Mouse (Mus musculus) C2C12 (cell line): ENCODE results near the gene Epb41l5. TPM values are rescaled to one million over a fixed set of nuclear protein-coding genes. Genes with fewer than 3 reads are reported as not detected.

Experiments used
- H3K27me3 ChIP-seq: one replicate; pipeline ENCODE4 v1.6.1; 2011; ENCODE audit not compliant: control insufficient read depth, insufficient read depth, insufficient read length
- H3K36me3 ChIP-seq: one replicate; pipeline ENCODE4 v1.6.1; 2011; ENCODE audit not compliant: control insufficient read depth, insufficient read depth
- H3K4me3 ChIP-seq: one replicate; pipeline ENCODE4 v1.5.1; 2011; ENCODE audit warnings: mild to moderate bottlenecking, control low read depth; ENCODE audit not compliant: poor library complexity, insufficient read depth, severe bottlenecking
- H3K79me2 ChIP-seq: one replicate; pipeline ENCODE4 v1.6.1; 2011; ENCODE audit not compliant: control insufficient read depth, insufficient read depth
- H3K79me3 ChIP-seq: one replicate; pipeline ENCODE4 v1.6.1; 2011; ENCODE audit warnings: low read depth, control low read depth
- H3ac ChIP-seq: one replicate; pipeline ENCODE3; 2011; ENCODE audit warnings: low read depth; ENCODE audit not compliant: control insufficient read depth, insufficient read length
- CEBPB ChIP-seq: IDR thresholded peaks from one replicate; pipeline ENCODE4 v1.6.1; 2011; ENCODE audit warnings: low read depth, mild to moderate bottlenecking, control low read depth, moderate library complexity
- CTCF ChIP-seq: IDR thresholded peaks from one replicate; pipeline ENCODE4 v1.5.1; 2011; ENCODE audit not compliant: control insufficient read depth, insufficient read depth, insufficient read length
- FOSL1 ChIP-seq: IDR thresholded peaks from one replicate; pipeline ENCODE4 v1.8.0; 2011; ENCODE audit warnings: mild to moderate bottlenecking, low read length; ENCODE audit not compliant: poor library complexity, insufficient read depth, severe bottlenecking
- MAX ChIP-seq: IDR thresholded peaks from one replicate; pipeline ENCODE4 v1.6.1; 2011; ENCODE audit warnings: mild to moderate bottlenecking, control low read depth
- MYOD1 ChIP-seq: IDR thresholded peaks from one replicate; pipeline ENCODE4 v1.6.1; 2011; ENCODE audit warnings: low read depth; ENCODE audit not compliant: control insufficient read depth, insufficient read length
- MYOG ChIP-seq: IDR thresholded peaks from one replicate; pipeline ENCODE4 v1.6.1; 2011; ENCODE audit not compliant: control insufficient read depth, insufficient read length; ENCODE audit errors: extremely low read depth
- USF1 ChIP-seq: IDR thresholded peaks from one replicate; pipeline ENCODE4 v1.6.1; 2011; ENCODE audit warnings: low read depth, mild to moderate bottlenecking, control low read depth, moderate library complexity
- polyA plus RNA-seq: library from polyadenylated mRNA; unstranded; fragments of >200 nt; fragmentation: generic; extraction: Trizol; gene quantifications from one replicate; pipeline ENCODE4 v1.2.1, GENCODE M21; 2012; ENCODE audit warnings: missing spikeins

The Epb41l5 gene
- polyA plus RNA-seq, 1 experiment = 1.3 TPM

DNA sequence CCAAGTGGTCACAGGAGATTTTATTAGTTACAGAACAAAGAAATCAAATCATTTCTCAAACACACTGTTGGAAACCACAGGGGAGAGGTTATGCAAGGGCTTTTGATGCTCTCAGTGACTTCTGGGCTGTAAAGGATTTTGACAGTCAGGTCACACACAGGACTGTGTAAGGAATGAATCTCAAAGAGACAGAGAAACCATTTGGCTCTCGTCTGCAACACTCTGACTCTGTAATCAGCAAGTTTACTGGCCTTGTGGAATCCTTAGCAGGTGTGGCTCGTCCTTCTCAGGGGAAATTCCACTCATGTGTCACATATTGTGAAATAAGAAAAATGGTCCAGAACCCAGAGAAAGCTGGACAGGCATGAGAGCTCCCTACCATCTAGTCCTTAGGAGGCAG, 127.8 kb downstream of the Epb41l5 start:
- H3K79me3 ChIP-seq = no peaks in the 10 kb centered on the region
- H3K4me3 ChIP-seq = no peak overlapping the region
- no peak overlapping the region for H3ac ChIP-seq
- H3K79me2 ChIP-seq = no peaks in the 10 kb centered on the region
- no peak for TF ChIP-seq CEBPB
- no peak for TF ChIP-seq MAX
- no peak for TF ChIP-seq MYOG
- TF ChIP-seq CTCF = no peak
- TF ChIP-seq USF1 = no peak
- TF ChIP-seq MYOD1 = no peak
- no peak for TF ChIP-seq FOSL1
- no peaks in the 10 kb centered on the region for H3K36me3 ChIP-seq
- no peaks in the 10 kb centered on the region for H3K27me3 ChIP-seq

DNA sequence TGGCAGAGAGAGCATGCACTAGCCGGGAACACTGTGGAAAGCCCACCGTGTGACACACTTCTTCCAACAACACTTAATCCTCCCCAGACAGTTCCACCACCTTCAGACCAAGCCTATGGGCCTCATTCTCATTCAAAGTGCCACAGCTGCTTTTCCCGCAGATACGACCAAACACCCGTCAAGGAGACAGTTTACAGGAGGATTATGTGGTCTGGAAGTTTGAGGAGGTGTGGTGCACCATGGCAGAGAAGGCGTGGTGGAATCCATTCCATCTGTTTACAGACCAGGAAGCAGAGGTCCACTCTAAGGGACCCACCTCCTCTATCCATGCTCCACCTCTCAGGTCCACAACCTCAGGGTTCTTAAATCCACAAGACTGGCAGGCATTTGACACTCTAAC, 129.5 kb downstream of the Epb41l5 start:
- Histone ChIP-seq H3K27me3 (no peaks in the 10 kb centered on the region), H3ac (no peak overlapping the region), H3K4me3 (no peak overlapping the region), H3K79me2 (no peaks in the 10 kb centered on the region), H3K36me3 (no peaks in the 10 kb centered on the region), H3K79me3 (no peaks in the 10 kb centered on the region)
- no peak for TF ChIP-seq MYOD1
- no peak for TF ChIP-seq MAX
- no peak for TF ChIP-seq MYOG
- TF ChIP-seq CEBPB = no peak
- TF ChIP-seq USF1 = no peak
- TF ChIP-seq CTCF = no peak
- TF ChIP-seq FOSL1 = no peak

DNA sequence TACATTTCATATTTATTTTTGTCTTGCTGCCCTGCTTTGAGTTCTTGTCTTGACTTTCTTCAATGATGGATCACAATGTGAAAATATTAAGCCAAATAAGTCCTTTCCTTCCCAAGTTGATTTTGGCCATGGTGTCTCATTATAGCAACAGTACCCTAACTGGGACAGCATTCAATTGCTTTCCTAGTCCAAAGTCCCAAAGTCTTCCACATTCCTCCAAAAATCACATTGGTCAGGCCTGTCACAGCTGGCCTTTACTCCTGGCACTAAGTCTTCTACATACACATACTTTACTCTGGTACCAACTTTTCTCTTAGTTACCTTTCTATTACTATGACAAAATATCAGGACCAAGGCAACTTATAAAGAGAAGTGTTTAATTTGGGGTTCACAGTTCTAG, 130.0 kb downstream of the Epb41l5 start:
- Histone ChIP-seq H3K79me2 (no peaks in the 10 kb centered on the region), H3K36me3 (no peaks in the 10 kb centered on the region), H3ac (no peak overlapping the region), H3K4me3 (no peak overlapping the region), H3K79me3 (no peaks in the 10 kb centered on the region), H3K27me3 (no peaks in the 10 kb centered on the region)
- no peak for TF ChIP-seq MYOG
- no peak for TF ChIP-seq CEBPB
- no peak for TF ChIP-seq FOSL1
- TF ChIP-seq USF1 = no peak
- no peak for TF ChIP-seq MAX
- no peak for TF ChIP-seq CTCF
- no peak for TF ChIP-seq MYOD1

DNA sequence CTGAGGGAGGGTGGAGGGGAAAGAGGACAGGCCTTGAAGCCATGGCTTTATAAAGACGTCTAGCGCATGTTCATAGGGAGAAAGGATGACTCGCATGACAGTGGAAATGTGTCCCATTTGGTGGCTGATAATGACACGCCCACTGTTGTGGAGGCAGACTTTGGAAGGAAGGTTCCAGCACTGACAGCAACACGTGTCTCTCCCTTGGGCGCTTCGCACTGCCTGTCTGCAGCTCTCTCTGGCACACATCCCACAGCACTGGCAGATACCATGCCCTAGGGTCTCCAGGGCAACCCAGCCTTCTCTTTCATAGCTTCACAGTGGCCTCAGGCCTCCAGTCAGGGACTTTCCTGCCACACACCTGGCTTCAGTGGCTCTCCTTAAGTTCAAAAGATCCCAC, 130.7 kb downstream of the Epb41l5 start:
- no peaks in the 10 kb centered on the region for H3K27me3 ChIP-seq
- no peak overlapping the region for H3K4me3 ChIP-seq
- H3K79me3 ChIP-seq = no peaks in the 10 kb centered on the region
- TF ChIP-seq MYOD1 (no peak), CEBPB (no peak), FOSL1 (no peak)
- H3K79me2 ChIP-seq = no peaks in the 10 kb centered on the region
- H3K36me3 ChIP-seq = no peaks in the 10 kb centered on the region
- H3ac ChIP-seq = no peak overlapping the region

DNA sequence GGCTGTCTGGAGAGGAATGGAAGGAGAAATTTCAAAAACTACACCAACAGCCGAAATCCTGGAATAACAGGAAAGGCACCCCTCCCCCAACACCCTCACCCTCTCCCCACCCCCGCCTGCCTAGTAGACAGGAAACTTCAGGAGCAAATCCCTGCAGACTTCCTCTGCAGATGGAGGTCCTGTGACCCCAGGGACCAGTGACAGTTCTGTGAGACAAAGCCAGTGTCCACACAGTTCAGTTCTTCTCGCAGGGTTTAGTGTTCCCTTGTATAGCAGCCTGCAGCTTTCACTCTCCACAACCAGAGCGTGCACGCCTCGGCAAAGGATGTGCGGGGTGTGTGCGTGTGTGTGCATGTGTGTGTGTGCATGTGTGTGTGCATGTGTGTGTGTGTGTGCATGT, 137.9 kb downstream of the Epb41l5 start:
- Histone ChIP-seq H3K36me3 (no peaks in the 10 kb centered on the region), H3ac (no peak overlapping the region), H3K27me3 (no peaks in the 10 kb centered on the region), H3K79me3 (no peaks in the 10 kb centered on the region), H3K4me3 (no peak overlapping the region), H3K79me2 (no peaks in the 10 kb centered on the region)
- TF ChIP-seq CEBPB = no peak
- no peak for TF ChIP-seq MAX
- TF ChIP-seq MYOD1 = no peak
- no peak for TF ChIP-seq CTCF
- TF ChIP-seq USF1 = no peak
- TF ChIP-seq MYOG = no peak
- no peak for TF ChIP-seq FOSL1

DNA sequence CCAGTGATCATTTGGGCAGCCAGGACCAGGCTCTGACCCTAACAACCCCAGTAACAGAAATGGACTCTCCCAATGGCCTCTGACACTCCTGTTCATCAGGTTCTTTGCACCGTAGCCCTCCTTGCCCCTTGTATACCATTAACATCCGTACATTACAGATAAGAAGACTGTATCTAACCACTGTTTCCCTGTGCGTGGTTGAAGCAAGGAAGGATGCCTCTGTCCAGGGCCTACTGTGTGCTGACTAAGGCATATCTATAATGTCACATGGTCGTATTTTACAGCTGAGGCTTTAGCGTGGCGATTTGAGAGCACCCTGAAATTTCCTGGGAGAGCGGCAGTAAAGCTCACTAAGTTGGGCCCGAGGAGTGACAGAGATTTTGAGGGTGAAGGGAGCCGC, 138.4 kb downstream of the Epb41l5 start:
- TF ChIP-seq CEBPB (no peak), MYOD1 (no peak), CTCF (no peak), FOSL1 (no peak), USF1 (no peak), MAX (no peak), MYOG (no peak)
- Histone ChIP-seq H3ac (no peak overlapping the region), H3K4me3 (no peak overlapping the region)

More for the DNA sequence above, 138.4 kb downstream of the Epb41l5 start:
- Histone ChIP-seq H3K79me3 (no peaks in the 10 kb centered on the region), H3K27me3 (no peaks in the 10 kb centered on the region), H3K79me2 (no peaks in the 10 kb centered on the region), H3K36me3 (no peaks in the 10 kb centered on the region)
